Comparison of ENCODE assay signal across 8 mouse cellular contexts in genomic region chr5:116116567-116116966, GRCm38 (mm10). TPM values are rescaled to one million over a fixed set of nuclear protein-coding genes. Genes with fewer than 3 reads are reported as not detected.
DNase-seq lines count a peak whose midpoint lies in the region; ATAC-seq and TF ChIP-seq lines count a peak whose summit lies in the region.

No protein-coding gene starts in this region.

- no peak for ATAC-seq in forebrain, embryonic 14.5 days
- no peak for ATAC-seq in forebrain, embryonic 15.5 days (replicated peaks)
- ATAC-seq in lung, embryonic 14.5 days (ENCODE audit: insufficient read depth): no peak
- no peak for ATAC-seq in stomach, postnatal 0 days (ENCODE audit: low FRiP score, low TSS enrichment)

- H3K4me3 ChIP-seq in forebrain, embryonic 14.5 days (ENCODE audit: low read depth, low read length): no peak overlapping the region
- H3K4me3 ChIP-seq in forebrain, embryonic 15.5 days: no peak overlapping the region
- H3K4me3 ChIP-seq in lung, embryonic 14.5 days (ENCODE audit: low read depth, low read length): no peak overlapping the region
- H3K4me3 ChIP-seq in stomach, postnatal 0 days (ENCODE audit: low read depth, low read length): no peak overlapping the region

- no peak overlapping the region for H3K9ac ChIP-seq in forebrain, embryonic 14.5 days (ENCODE audit: low read length)
- no peak overlapping the region for H3K9ac ChIP-seq in forebrain, embryonic 15.5 days (replicated peaks)
- no peak overlapping the region for H3K9ac ChIP-seq in lung, embryonic 14.5 days
- no peak overlapping the region for H3K9ac ChIP-seq in stomach, postnatal 0 days (ENCODE audit: low read length)

- no peaks in the 10 kb centered on the region for H3K27me3 ChIP-seq in forebrain, embryonic 14.5 days (replicated peaks; ENCODE audit: control insufficient read depth, insufficient read depth, low read length)
- H3K27me3 ChIP-seq in forebrain, embryonic 15.5 days: no peaks in the 10 kb centered on the region
- H3K27me3 ChIP-seq in lung, embryonic 14.5 days (ENCODE audit: insufficient read depth, low read length): no peaks in the 10 kb centered on the region
- H3K27me3 ChIP-seq in stomach, postnatal 0 days (ENCODE audit: control insufficient read depth, insufficient read depth, low read length): no peaks in the 10 kb centered on the region

- 45% methylated on average over 9 of the region's 9 CpGs for WGBS in forebrain, embryonic 14.5 days
- WGBS in forebrain, embryonic 15.5 days: 50% methylated on average over 9 of the region's 9 CpGs
- 43% methylated on average over 9 of the region's 9 CpGs for WGBS in lung, embryonic 14.5 days
- 53% methylated on average over 9 of the region's 9 CpGs for WGBS in stomach, postnatal 0 days

- no peak overlapping the region for H3K4me2 ChIP-seq in forebrain, embryonic 14.5 days (ENCODE audit: low read length)
- H3K4me2 ChIP-seq in forebrain, embryonic 15.5 days (replicated peaks): no peak overlapping the region
- no peak overlapping the region for H3K4me2 ChIP-seq in lung, embryonic 14.5 days
- no peak overlapping the region for H3K4me2 ChIP-seq in stomach, postnatal 0 days (replicated peaks; ENCODE audit: low read depth)

- H3K9me3 ChIP-seq in forebrain, embryonic 14.5 days (replicated peaks; ENCODE audit: control insufficient read depth, low read length): no peaks in the 10 kb centered on the region
- no peaks in the 10 kb centered on the region for H3K9me3 ChIP-seq in forebrain, embryonic 15.5 days
- no peaks in the 10 kb centered on the region for H3K9me3 ChIP-seq in lung, embryonic 14.5 days (ENCODE audit: low read depth, low read length)
- H3K9me3 ChIP-seq in stomach, postnatal 0 days (ENCODE audit: control insufficient read depth, low read length): no peaks in the 10 kb centered on the region

- no peaks in the 10 kb centered on the region for H3K36me3 ChIP-seq in forebrain, embryonic 14.5 days (ENCODE audit: control insufficient read depth, insufficient read depth, low read length)
- H3K36me3 ChIP-seq in forebrain, embryonic 15.5 days: no peaks in the 10 kb centered on the region
- no peaks in the 10 kb centered on the region for H3K36me3 ChIP-seq in lung, embryonic 14.5 days (ENCODE audit: insufficient read depth)
- no peaks in the 10 kb centered on the region for H3K36me3 ChIP-seq in stomach, postnatal 0 days (ENCODE audit: control insufficient read depth, insufficient read depth, low read length)

- TF ChIP-seq CTCF in lung, embryonic 14.5 days (IDR thresholded peaks at IDR 0.05; ENCODE audit: low read depth): peak; percentile 92
- TF ChIP-seq CTCF in stomach, postnatal 0 days (IDR thresholded peaks at IDR 0.05; ENCODE audit: low read depth): peak; percentile 88

- H3K27ac ChIP-seq in forebrain, embryonic 14.5 days (ENCODE audit: low read depth, low read length): no peak overlapping the region
- no peak overlapping the region for H3K27ac ChIP-seq in forebrain, embryonic 15.5 days (replicated peaks)
- H3K27ac ChIP-seq in lung, embryonic 14.5 days (ENCODE audit: low read depth): no peak overlapping the region
- H3K27ac ChIP-seq in stomach, postnatal 0 days (replicated peaks): no peak overlapping the region

- TF ChIP-seq EP300 in stomach, postnatal 0 days (optimal IDR thresholded peaks at IDR 0.05): no peak

- DNase-seq in forebrain, embryonic 14.5 days (ENCODE audit: low spot score): peak; percentile 42
- DNase-seq in spleen, adult 12 weeks (ENCODE audit: low spot score): peak; percentile 51
- no peak for DNase-seq in spleen, postnatal 36 days (ENCODE audit: low spot score in 2 of 2)
- DNase-seq in cerebellum, postnatal 14 days: peak; percentile 62 to 89
- peak; percentile 50 for DNase-seq in kidney, postnatal 10 days
- DNase-seq in lung, embryonic 14.5 days: peak; percentile 74
- peak; percentile 49 for DNase-seq in stomach, postnatal 0 days (ENCODE audit: low spot score)

- 0 out of 2 replicates have a peak, but pooled peaks cover 2% of the 10 kb centered on the region for H3K4me1 ChIP-seq in forebrain, embryonic 14.5 days (ENCODE audit: control insufficient read depth, insufficient read depth, low read length)
- H3K4me1 ChIP-seq in forebrain, embryonic 15.5 days: peaks cover 12% of the 10 kb centered on the region
- H3K4me1 ChIP-seq in lung, embryonic 14.5 days (ENCODE audit: insufficient read depth): no peaks in the 10 kb centered on the region
- H3K4me1 ChIP-seq in stomach, postnatal 0 days (replicated peaks; ENCODE audit: control insufficient read depth, insufficient read depth): no peaks in the 10 kb centered on the region

RNA-seq across cellular contexts. Expression of gene Tmem233, which starts 33.5 kb away (rescaled TPM):
- polyA plus RNA-seq in forebrain, embryonic 14.5 days (2014; fragmentation: Nextera tagmentation; extraction: Ambion mirVana): not detected in 2 replicates
- not detected in 2 replicates for polyA plus RNA-seq in forebrain, embryonic 15.5 days (2015; fragmentation: Nextera tagmentation; extraction: Ambion mirVana)
- polyA plus RNA-seq in lung, embryonic 14.5 days (2014; fragmentation: Nextera tagmentation; extraction: Ambion mirVana): 0.14 and 0.16 TPM in 2 replicates
- not detected in 2 replicates for polyA plus RNA-seq in stomach, postnatal 0 days (2015; fragmentation: Nextera tagmentation; extraction: Ambion mirVana)

Comparison
In these comparisons a context has a peak if more than half of its experiments do, and no peak if none do; other contexts are left out.
1. DNase-seq: peak in forebrain, embryonic 14.5 days (single experiment), spleen, adult 12 weeks (single experiment), cerebellum, postnatal 14 days (2 of 2), kidney, postnatal 10 days (single experiment), lung, embryonic 14.5 days (single experiment) and stomach, postnatal 0 days (single experiment); none in spleen, postnatal 36 days (0 of 2).